11 mouse cellular contexts compared by ENCODE assay signal in genomic region chr12:108237300-108238006, GRCm38 (mm10). TPM values are rescaled to one million over a fixed set of nuclear protein-coding genes. Genes with fewer than 3 reads are reported as not detected.
DNase-seq lines count a peak whose midpoint lies in the region; ATAC-seq and TF ChIP-seq lines count a peak whose summit lies in the region.
"Had no signal": no experiment of that assay in that cellular context is flagged by ENCODE, and none has a peak within 500 bp of the region (broad histone marks: within the 10 kb centered on the region; RNA-seq: fewer than 3 reads in every experiment).

No protein-coding gene starts in this region.

- H3K9me3 ChIP-seq in lung, embryonic 16.5 days (ENCODE audit: control insufficient read depth, low read length): no peaks in the 10 kb centered on the region
- no peaks in the 10 kb centered on the region for H3K9me3 ChIP-seq in heart, postnatal 0 days (replicated peaks; ENCODE audit: control insufficient read depth, low read length)
- H3K9me3 ChIP-seq: embryonic facial prominence, embryonic 15.5 days had no signal

- no peak for DNase-seq in lung, postnatal 14 days
- DNase-seq in heart, adult 9 months (ENCODE audit: low spot score in 2 of 2): peak; percentile 83 to 86
- peak; percentile 88 for DNase-seq in heart, postnatal 0 days (ENCODE audit: low spot score)
- DNase-seq in kidney, postnatal 25 days: peak; percentile 58 to 92
- no peak for DNase-seq in thymus, postnatal 10 days (ENCODE audit: low spot score in 2 of 2)
- DNase-seq: lung, embryonic 14.5 days; thymus, postnatal 14 days had no signal

- H3K9ac ChIP-seq in lung, embryonic 16.5 days (ENCODE audit: low read length): peak overlapping the region; percentile 4; the same call in 1 of the 2 replicates
- no peak overlapping the region; the same call in 1 of the 2 replicates for H3K9ac ChIP-seq in heart, postnatal 0 days (replicated peaks; ENCODE audit: low read depth, low read length)
- H3K9ac ChIP-seq: embryonic facial prominence, embryonic 15.5 days; lung, embryonic 14.5 days had no signal

- no peaks in the 10 kb centered on the region for H3K36me3 ChIP-seq in lung, embryonic 16.5 days (ENCODE audit: control insufficient read depth, insufficient read depth, low read length)
- no peaks in the 10 kb centered on the region for H3K36me3 ChIP-seq in heart, postnatal 0 days (replicated peaks; ENCODE audit: control insufficient read depth, insufficient read depth, low read length)
- H3K36me3 ChIP-seq: embryonic facial prominence, embryonic 15.5 days had no signal

- no peak overlapping the region for H3K4me2 ChIP-seq in lung, embryonic 16.5 days (ENCODE audit: low read depth, low read length)
- no peak overlapping the region for H3K4me2 ChIP-seq in heart, postnatal 0 days (ENCODE audit: low read depth, low read length)
- H3K4me2 ChIP-seq: embryonic facial prominence, embryonic 15.5 days; lung, embryonic 14.5 days had no signal

- WGBS in lung, embryonic 16.5 days: 71% methylated on average over 6 of the region's 6 CpGs
- 41% methylated on average over 6 of the region's 6 CpGs for WGBS in heart, postnatal 0 days

- H3K27ac ChIP-seq in lung, embryonic 16.5 days (ENCODE audit: low read length): no peak overlapping the region
- H3K27ac ChIP-seq in heart, postnatal 0 days (ENCODE audit: low read depth): peak overlapping the region; percentile 87

- ATAC-seq in lung, embryonic 16.5 days (ENCODE audit: low read depth): no peak
- ATAC-seq in heart, postnatal 0 days (ENCODE audit: insufficient read depth, low read depth): peak; percentile 83
- ATAC-seq in megakaryocyte-erythroid progenitor cell, adult 5-6 weeks (replicated peaks; ENCODE audit: low FRiP score, low TSS enrichment, poor library complexity, severe bottlenecking): no peak
- ATAC-seq: inflammation-experienced regulatory T-cells, adult 6 months had no signal

- H3K4me1 ChIP-seq in lung, embryonic 16.5 days (replicated peaks; ENCODE audit: control insufficient read depth, insufficient read depth, low read length): peaks cover 53% of the 10 kb centered on the region
- peaks cover 74% of the 10 kb centered on the region for H3K4me1 ChIP-seq in heart, postnatal 0 days (ENCODE audit: control insufficient read depth, insufficient read depth)

- TF ChIP-seq EP300 in heart, postnatal 0 days (IDR thresholded peaks at IDR 0.05; ENCODE audit: low read depth): peak; percentile 86

- no peak for TF ChIP-seq CTCF in heart, postnatal 0 days (IDR thresholded peaks at IDR 0.05; ENCODE audit: low read depth)

- no peaks in the 10 kb centered on the region for H3K27me3 ChIP-seq in lung, embryonic 16.5 days (ENCODE audit: control insufficient read depth, insufficient read depth, low read depth, low read length)
- H3K27me3 ChIP-seq in heart, postnatal 0 days (ENCODE audit: control insufficient read depth, insufficient read depth, low read length): no peaks in the 10 kb centered on the region
- H3K27me3 ChIP-seq: embryonic facial prominence, embryonic 15.5 days had no signal

- H3K4me3 ChIP-seq in lung, embryonic 16.5 days (ENCODE audit: low read length): no peak overlapping the region
- no peak overlapping the region for H3K4me3 ChIP-seq in heart, postnatal 0 days (ENCODE audit: low read depth, low read length)
- H3K4me3 ChIP-seq: embryonic facial prominence, embryonic 15.5 days had no signal

RNA-seq across cellular contexts. Expression of gene Ccdc85c, which starts 37.8 kb away (rescaled TPM):
- polyA plus RNA-seq in lung, embryonic 16.5 days (2015; fragmentation: Nextera tagmentation; extraction: Ambion mirVana): 4.6 and 5.5 TPM in 2 replicates
- 44.7 and 56.2 TPM in 2 replicates for total RNA-seq in heart, postnatal 0 days (2014; rRNA removed; ENCODE audit: low replicate concordance)
- 6.9 and 7.8 TPM in 2 replicates for polyA plus RNA-seq in heart, postnatal 0 days (2015; fragmentation: Nextera tagmentation; extraction: Ambion mirVana)
- 1.3 TPM in 1 of 2 replicates, not detected in the other for total RNA-seq in megakaryocyte-erythroid progenitor cell, adult 5-6 weeks (2014; fragmentation: Nextera tagmentation)
- 0.42 and 1.3 TPM in 2 replicates for total RNA-seq in megakaryocyte-erythroid progenitor cell, adult 5-6 weeks (2017)

RNA-seq across cellular contexts. Expression of gene Ccnk, which starts 58.1 kb away (rescaled TPM):
- polyA plus RNA-seq in lung, embryonic 16.5 days (2015; fragmentation: Nextera tagmentation; extraction: Ambion mirVana): 2.4 and 4.4 TPM in 2 replicates
- 4.3 and 8.2 TPM in 2 replicates for total RNA-seq in heart, postnatal 0 days (2014; rRNA removed; ENCODE audit: low replicate concordance)
- polyA plus RNA-seq in heart, postnatal 0 days (2015; fragmentation: Nextera tagmentation; extraction: Ambion mirVana): 1.5 and 1.7 TPM in 2 replicates
- total RNA-seq in megakaryocyte-erythroid progenitor cell, adult 5-6 weeks (2014; fragmentation: Nextera tagmentation): 75.0 and 84.0 TPM in 2 replicates
- total RNA-seq in megakaryocyte-erythroid progenitor cell, adult 5-6 weeks (2017): 7.8 and 24.5 TPM in 2 replicates

RNA-seq across cellular contexts. Expression of gene Setd3, which starts 58.3 kb away (rescaled TPM):
- polyA plus RNA-seq in lung, embryonic 16.5 days (2015; fragmentation: Nextera tagmentation; extraction: Ambion mirVana): 85.0 and 88.8 TPM in 2 replicates
- 54.8 and 61.3 TPM in 2 replicates for total RNA-seq in heart, postnatal 0 days (2014; rRNA removed; ENCODE audit: low replicate concordance)
- polyA plus RNA-seq in heart, postnatal 0 days (2015; fragmentation: Nextera tagmentation; extraction: Ambion mirVana): 54.5 and 56.2 TPM in 2 replicates
- total RNA-seq in megakaryocyte-erythroid progenitor cell, adult 5-6 weeks (2014; fragmentation: Nextera tagmentation): 58.0 and 66.0 TPM in 2 replicates
- total RNA-seq in megakaryocyte-erythroid progenitor cell, adult 5-6 weeks (2017): 83.4 and 118 TPM in 2 replicates

Comparison
In these comparisons a context has a peak if more than half of its experiments do, and no peak if none do; other contexts are left out.
1. DNase-seq: peak in heart, adult 9 months (2 of 2), heart, postnatal 0 days (single experiment) and kidney, postnatal 25 days (2 of 2); none in lung, postnatal 14 days (single experiment) and thymus, postnatal 10 days (0 of 2).
2. RNA of gene Ccdc85c, which starts 37.8 kb away (total RNA-seq): 44.7 to 56.2 TPM in heart, postnatal 0 days; 0.42 to 1.3 TPM in megakaryocyte-erythroid progenitor cell, adult 5-6 weeks; every median in the first group is over 10 times any median in the second.